Mouse (Mus musculus): ENCODE results near the gene Mapkapk5.

Mapkapk5 gene

DNA sequence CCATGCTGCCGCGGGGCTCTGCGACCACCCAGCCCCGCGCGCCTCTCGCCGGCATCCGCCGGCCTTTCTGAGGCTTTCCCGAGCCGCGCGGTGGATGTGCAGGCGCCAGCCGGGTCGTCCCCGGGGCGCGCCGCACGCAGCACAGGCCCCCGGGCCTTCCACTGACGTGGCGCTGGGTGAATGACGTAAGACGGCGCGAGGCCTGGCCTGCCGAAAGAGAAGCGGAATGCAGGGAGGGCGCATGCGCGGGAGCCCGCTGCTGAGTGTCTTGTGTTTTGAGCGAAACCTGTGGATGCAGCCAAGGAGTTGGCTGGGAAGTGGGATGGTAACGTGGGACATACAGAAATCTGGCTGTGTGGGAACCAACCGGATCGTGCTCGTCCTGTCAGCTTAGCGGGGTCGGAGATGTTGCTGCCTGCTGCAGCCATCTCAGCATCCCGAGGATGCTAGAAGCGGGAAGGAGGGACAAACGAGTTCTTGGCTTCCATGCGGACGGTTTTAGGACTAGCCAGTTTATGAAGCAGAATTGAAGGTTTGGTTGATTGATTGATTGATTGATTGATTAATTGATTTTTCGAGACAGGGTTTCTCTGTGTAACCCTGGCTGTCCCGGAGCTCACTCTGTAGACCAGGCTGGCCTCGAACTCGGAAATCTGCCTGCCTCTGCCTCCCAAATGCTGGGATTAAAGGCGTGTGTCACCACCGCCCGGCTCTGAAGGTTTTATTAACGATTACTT, at the start of gene Mapkapk5:
Gene Mapkapk5, minus strand, starts transcription at position 113 of the 737 bp plus-strand sequence.
- peak; percentile 96 for DNase-seq (ENCODE audit: low spot score)

DNA sequence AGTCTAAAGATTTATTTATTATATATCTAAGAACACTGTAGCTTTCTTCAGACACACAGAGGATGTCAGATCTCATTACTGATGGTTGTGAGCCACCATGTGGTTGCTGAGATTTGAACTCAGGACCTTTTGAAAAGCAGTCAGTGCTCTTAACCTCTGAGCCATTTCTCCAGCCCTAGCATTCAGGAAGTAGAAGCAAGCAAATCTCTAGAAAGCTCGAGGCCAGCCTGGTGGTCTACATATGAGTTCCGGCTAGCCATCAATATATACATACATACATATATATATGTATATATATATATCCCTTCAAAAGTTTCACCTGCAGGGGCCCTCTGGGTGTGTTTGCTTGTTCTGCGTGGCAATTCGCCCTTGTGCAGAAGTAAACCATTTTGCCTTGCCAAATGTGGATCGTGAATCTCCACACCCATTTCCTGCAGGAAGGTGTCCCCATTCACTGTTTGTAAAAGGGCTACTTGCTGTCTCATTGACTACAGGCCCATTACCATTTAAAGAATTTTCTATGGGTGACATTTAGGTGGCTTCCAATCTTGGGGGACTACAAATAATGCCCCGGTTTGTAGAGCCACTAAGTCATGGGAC, 49.1 kb upstream of the Mapkapk5 start:
- no peak for DNase-seq (ENCODE audit: low spot score)

DNA sequence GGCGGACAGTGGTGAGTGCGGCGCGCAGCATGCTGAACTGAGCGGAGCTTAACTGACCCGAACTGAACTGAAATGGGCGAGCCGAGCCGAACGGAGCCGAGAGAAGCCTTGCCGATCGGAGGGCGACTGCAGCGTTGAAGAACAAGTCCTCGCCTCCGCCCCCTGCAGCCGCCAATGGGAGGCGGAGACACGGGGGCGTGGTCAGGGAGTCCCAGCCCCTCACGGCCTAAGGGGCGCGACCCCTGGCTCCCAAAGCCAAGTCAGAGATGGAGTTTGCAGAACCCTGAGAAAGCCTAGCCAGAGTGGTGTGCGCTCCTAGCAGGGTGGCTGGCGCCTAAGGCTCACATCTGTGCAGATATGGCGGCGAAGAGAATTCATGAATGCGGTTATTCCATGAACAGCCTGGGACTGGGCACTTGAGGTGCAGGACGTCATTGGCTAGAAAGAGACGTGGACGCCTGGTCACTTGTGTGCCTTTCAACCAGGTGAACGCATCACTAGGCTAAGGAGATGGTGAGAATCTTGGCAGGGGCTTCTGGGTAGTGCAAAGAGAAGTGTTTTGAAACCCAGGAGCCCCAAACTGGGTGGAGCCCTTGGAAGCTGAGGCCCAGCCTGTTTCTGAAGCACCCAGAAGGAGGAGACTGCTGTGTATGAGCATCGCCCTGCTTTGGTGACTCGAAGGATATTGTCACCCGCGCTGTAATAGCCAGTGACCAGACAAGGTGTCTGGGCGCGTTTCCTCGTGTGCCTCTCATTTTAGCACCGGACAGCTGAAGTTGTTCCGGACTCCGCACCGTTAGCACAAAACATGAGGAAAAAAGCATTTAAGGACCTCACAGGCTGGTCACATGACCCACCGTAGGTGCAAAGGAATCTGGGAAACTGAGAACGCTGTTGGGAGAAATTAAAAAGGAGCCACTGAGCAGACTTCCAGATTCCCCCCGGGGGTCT, 48.0 kb upstream of the Mapkapk5 start, which contains the start of gene Aldh2:
Gene Aldh2, minus strand, starts transcription at position 374 of the 951 bp plus-strand sequence.
- peak; percentile 96 for DNase-seq (ENCODE audit: low spot score)

DNA sequence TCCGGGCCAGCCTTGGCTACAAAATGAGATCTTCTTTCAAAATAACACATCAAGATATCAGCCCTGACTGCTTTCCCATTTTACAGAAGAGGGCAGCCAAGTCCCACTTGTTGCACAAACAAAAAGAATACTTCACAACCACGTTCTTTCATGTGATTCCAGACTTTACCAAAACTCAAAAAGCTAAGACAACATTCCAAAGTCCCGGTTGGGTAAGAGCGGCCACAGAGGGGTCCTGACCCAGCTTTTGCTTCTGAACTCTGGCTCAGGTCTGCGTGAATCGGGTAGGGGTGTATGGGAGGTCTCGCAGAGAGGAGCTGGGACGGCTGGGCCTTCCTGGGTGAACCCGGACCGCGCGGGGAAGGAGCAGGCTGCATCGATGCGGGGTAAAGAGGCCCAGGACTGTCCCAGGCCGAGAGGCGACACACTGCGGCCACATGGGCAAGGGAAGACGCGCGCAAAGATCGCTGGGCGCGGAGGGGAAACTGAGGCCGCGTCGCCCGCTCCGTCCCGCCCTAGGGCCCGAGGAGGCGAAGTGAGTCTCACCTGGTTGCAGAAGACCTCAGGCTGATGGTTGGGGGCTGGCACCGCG, 47.2 kb upstream of the Mapkapk5 start:
- DNase-seq (ENCODE audit: low spot score) = peak; percentile 51

DNA sequence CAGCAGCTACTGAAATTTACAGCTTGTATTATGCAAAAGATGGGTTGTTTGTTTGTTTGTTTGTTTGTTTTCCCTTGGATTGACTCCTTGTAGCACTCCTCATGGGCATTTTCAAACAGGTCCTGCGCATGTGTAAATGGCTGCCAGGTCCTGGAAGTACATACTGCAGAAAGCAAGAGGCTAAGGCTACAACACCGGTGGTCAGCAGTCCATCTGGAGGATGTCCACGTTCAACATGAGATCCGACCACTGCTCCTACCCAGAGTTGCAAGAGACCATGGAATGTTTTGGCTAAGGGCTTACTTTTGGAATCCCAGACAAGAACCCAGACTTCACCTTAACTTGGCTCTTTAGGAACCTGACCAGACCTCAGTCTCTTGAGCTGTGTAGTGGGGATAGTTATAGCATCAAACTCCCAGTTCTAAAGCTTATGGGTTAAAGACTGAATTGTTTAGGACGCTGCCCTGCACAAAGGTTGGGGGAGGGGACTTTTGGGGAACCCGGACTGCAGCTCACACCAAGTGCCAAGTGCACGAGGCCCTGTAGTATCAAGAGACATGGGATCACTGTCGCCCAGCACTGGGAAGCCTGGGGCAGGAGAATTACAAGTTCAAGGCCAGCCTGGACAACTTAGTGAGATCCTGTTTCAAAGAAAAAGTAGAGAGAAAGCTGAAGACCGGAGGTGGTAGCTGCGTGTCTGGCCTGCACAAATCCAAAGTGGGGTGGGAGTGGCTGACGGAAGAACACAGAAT, 46.5 kb upstream of the Mapkapk5 start:
- DNase-seq (ENCODE audit: low spot score) = no peak

DNA sequence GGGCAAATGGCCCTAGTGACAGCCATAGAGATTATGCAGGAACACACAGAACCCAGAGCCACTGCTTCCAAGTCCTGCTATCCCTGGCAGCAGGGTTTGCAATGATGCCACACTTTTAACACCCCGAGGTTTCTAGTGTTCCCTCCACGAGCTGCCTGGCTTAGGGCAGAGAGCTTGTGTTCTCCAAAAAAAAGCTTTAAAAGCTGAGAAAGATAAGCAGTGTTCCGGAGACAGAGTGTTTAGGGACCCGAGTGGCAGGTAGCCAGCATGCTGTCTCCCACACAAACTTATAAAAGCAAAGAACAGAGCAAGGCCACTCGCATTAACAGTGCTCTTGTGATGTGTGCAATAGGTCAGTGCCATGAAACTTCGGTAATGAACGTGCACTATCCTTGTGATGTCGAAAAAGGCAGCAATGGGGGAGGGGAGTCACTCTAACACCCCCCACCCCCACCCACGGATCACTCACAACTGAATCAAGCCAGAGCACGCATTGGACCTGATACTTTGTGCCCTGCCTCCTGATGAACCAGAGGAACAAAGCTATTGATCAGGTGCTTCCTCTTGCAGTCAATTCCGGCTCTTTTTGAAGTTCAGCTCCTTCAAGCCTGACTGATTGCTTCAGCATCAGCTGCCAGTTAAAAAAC, 45.8 kb upstream of the Mapkapk5 start:
- no peak for DNase-seq (ENCODE audit: low spot score)

DNA sequence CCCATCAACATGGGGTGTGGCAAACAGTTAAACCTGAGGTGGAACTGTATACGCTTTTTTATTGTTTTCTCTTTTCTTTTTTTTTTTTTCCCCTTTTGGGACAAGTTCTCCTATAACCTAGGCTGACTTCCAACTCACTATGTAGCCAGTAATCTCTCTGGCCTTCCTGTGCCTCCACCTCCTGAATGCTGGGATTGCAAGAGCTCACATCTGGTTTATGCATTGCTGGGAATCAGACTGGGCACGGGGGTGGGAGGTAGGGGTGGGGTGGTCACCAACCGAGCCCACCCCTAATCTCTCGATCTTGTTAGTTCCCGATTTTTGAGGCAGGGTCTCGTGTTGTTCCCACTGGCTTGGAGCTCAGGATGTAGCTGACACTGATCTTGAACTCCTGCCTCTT, 44.2 kb upstream of the Mapkapk5 start:
- no peak for DNase-seq (ENCODE audit: low spot score)

DNA sequence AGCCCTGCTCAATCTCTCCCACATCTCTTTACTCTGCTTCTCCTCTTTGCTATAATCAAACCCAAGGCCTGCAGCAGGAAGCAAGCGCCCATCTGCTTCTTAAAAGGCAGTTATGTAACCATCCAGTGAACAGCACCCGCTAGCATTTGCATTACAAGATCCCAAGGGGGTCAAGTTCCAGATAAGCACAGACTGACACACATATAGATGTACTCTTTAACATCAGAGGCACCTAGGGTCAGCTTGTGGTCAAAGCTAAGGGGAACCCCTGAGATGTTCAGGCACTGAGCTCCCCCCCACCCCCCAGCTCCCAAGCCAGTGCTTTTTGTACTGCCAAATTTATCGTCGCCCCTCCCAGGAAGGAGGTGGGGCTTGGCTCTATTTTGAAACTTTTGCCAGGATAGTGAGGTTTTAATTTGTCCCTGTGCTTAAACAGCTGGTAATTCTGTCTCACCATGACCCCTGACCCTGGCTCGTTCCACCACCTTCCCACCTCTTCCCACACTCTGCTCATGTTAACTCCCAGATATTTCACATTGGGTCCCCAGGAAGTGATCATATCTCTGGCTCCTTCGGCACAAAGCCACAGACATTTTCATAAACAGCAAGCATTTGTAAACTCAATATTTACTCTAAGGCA, 40.8 kb upstream of the Mapkapk5 start:
- no peak for DNase-seq (ENCODE audit: low spot score)

DNA sequence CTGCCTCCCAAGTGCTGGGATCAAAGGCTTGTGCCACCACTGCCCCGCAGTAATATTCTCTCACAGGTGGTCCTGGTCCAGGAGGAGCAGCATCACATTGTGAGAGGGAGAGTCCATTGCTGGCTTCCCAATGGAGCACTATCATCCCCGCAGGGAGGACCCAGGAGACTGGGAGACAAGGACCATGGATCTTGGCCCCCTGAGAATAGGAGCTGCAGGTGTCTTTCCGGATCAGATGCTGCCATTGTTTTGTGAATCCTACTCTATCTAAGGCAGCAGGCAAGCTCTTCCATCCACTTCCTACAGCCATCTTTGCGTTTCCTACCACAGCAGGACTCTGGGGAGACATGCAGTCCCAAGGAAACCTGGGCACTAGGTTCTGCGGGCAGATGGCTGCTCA, 40.0 kb upstream of the Mapkapk5 start:
- no peak for DNase-seq (ENCODE audit: low spot score)

DNA sequence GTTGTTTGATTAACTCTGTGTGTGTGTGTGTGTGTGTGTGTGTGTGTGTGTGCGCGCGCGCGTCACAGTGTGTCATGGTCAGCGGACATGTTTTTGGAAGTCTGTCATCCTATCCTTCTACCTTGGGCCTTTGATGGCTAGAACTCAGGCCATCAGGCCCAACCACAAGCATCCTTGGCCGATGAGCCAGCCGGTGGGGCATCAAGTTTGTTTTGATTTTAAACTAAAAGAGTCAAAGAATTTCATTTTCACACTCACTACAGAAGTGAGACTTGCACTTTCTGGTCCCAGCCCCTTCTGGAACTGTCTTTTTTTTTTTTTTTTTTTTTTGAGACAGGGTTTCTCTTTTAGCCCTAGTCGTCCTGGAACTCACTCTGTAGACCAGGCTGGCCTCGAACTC, 39.3 kb upstream of the Mapkapk5 start:
- no peak for DNase-seq (ENCODE audit: low spot score)

DNA sequence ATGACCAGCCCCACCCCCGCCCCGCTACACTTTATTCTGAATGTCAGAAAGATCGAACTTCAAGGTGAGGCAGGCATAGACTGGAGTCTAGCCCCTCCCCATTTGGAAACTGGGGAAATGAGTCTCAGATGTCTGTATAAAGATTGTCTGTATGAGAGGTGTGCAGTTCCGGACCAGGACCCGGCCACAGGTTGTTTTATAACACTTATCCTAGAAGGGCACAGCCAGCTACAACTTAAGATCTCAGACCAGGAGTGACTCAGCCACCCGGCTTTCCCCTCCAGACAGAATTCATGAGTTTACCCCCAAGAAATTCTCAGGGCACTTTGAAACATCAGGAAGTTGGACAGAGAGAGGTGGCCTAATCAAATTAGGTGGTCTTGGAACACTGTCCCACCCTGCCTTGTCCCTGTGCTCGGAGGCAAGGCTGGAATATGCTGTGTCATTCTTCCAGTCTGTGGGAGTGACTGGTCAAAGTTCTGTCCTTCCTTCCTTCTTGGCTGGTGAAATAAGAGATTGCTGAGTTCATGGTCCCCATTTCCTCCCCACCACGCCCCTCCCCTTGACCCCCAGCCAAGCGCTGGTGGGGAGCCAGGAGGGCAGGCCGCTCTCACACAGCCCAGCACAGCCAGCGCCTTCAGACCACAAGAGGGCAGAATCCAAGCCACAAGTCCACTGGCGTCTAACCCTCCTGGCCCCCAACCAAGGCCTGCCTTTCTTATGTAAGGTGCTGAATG, 38.2 kb upstream of the Mapkapk5 start:
- peak; percentile 41 for DNase-seq (ENCODE audit: low spot score)

DNA sequence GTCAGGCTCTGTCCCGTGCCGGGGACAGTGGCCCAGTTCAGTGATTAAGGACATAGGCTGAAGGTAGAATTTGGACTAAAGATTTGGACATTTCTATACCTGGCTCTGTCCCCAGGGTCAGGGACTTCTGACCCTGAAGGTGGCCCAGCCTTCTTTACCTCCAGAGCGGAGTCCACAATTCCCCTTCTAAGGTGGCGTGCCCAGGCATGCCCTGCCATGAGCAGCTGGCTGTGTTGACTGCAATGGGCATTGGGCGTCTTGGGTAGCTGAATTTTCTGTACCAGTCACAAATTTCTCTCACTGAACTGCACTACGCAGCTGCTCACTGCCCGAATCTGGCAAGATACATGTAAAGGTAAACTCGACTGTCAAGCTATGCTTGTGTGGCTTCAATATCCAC, 36.2 kb upstream of the Mapkapk5 start:
- DNase-seq (ENCODE audit: low spot score) = no peak

DNA sequence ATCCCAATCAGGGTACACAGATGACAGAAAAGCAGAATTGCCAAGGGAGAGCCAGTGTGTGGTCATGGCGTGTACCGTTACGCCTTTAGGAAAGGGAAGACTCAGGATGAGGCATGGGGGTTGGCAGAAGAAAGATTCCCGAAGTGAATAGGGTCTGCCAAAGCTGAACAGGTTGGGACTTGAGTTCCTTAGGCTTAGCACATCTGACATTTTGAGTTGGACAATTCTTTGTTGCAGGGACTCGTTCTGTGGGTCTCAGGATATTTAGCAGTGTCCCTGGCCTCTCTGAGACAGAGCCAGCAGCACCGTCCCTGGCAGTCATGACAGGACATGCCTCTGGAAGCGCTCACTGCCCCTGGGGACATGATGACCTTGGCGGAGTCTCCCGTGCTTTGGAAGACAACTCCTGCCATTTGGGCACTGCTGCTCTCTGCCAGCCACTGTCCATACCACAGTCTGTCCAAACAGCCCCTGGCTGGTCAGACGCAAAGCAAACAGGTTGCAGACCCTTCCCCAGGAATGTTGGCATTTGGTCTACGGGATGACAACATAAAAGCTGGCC, 31.3 kb upstream of the Mapkapk5 start:
- DNase-seq (ENCODE audit: low spot score) = no peak

DNA sequence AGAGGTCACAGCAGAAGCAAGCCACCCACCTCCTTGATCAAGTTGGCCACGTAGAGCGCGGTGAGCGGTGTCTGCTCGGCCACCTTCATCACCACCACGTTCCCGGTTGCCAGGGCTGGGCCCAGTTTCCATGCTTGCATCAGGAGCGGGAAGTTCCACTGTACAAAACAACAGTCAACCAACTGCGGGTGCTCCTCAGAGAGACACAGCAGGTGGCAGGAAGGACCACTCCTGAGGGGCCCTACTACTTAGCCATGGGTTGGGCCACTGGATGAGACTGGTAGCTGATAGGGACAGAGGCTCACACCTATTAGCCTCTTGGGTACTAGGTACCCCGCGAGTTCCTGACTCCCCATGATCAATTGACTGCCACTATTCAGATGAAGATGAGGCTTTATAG, 30.2 kb upstream of the Mapkapk5 start:
- DNase-seq (ENCODE audit: low spot score) = no peak

DNA sequence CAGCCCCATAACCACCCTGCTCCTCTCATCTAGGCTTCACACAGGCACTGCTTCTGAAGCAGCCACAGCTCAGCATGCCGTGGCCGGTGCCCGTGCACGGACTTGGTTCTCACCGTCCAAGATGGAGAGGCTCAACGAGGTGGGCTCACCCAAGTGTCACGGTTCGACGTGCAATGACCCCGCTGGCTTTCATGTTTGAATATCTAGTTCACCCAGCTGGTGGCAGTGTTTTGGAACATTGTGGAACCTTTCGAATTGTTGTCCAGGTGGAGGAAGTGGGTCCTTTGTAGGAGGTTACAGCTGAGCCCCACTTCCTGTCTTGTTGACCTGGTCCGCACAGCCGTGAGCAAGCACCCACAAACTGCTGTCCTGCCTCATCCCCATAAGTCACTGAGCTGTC, 28.4 kb upstream of the Mapkapk5 start:
- DNase-seq (ENCODE audit: low spot score) = no peak

DNA sequence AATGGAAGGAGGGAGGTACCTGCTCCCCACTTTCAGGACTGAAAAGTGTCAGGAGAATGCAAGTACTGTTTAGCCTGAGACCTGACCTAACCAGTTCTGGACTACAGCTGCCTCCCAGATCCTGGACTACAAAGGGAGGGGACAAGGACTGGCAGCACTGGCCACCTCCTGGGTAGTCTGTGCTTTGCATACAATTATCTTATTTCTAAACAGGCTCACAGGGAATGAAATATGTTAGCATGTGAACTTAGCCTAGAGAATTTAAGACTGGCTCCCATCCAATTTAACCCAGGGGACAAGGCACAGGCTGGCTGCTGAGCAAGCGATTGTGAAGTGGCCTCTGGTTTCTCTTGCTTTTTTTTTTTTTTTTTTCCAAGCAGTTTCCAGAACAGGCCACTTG, 25.1 kb upstream of the Mapkapk5 start:
- no peak for DNase-seq (ENCODE audit: low spot score)

DNA sequence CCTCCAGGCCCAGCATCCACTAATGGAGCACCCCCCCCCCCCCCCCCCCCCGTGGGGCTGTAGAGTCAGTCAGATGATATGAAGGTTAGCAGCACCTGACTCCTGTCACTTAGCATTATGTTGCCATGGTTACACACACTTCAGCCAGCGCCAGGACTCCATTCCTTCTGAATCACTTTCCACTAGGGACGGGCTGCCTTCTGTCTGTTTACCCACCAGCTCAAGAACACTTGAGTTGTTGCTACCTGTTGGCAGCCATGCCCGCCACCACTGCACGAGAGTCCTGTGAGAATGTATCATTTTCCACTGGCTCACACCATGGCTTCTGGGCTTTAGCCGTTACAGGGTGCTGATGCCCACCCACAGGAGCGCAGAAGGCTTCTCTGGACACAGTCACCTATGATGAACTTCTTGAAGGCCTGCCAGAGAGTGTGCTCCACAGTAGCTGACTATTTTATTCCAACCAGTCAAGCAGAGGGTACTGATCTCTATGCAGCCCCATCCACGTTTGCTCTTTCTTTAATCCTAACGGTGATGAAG, 24.2 kb upstream of the Mapkapk5 start:
- DNase-seq (ENCODE audit: low spot score) = no peak

DNA sequence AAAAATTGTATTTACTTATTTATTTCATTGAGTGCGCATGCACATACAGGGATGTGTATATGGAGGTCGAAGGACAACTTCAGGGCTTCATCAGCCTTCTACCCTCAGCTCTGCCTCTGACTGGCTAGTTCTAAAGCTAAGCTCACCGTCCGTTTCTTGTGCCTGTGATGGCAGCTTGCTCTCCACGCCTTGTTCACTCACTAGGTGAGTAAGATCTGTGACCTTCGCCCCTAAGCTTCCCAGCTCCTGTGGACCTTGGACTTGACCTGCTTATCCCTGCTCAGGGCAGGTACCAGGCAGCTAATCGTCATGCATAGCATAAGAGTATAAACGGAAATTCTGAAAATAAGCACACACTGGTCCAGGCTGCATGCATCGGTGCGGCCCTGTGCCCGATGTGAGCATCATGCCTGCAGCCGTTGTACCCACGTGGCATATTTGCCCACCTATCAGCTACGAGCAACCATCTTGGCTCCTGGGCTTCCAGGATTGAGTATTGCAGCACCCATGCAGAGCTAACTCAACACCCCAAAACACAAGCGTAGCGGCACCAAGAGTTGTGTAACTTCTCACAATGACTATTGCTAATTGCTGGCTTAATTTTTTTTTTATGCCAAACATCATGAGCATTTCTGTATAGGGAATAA, 20.5 kb upstream of the Mapkapk5 start:
- no peak for DNase-seq (ENCODE audit: low spot score)

DNA sequence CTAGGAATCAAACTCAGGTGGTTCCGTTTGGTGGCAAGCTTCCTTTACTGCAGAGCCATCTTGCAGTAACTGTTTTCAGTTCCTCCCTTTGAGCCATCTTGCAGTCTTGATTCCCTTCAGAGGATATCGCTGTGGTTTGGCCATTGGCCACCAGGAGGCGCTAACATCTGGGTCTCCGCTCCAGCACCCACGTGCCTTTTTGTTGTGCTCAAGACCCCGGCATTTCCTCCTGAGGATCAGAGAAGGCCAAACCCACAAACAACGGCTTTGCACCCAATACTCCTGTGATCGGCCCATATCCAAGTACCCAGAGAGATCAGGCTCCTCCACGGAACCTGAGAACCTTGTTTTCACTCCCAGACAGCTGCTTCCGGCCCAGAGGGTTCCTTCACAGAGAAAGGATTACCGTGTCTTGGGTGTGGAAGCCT, 18.8 kb upstream of the Mapkapk5 start:
- peak; percentile 96 for DNase-seq (ENCODE audit: low spot score)
